Mouse (Mus musculus) cerebellum, adult 2 months (tissue): Measurements from ENCODE around the gene Pknox1.

Experiments used
- CTCF ChIP-seq: fragments of 200-500 bp; IDR thresholded peaks from 2 replicates; pipeline ENCODE4 v1.5.1; 2011; ENCODE audit warnings: low read depth, mild to moderate bottlenecking, control low read depth, low read length, moderate library complexity, borderline replicate concordance; ENCODE audit not compliant: insufficient read depth
- POLR2A ChIP-seq: fragments of 200-500 bp; IDR thresholded peaks from 2 replicates; pipeline ENCODE4 v1.6.1; 2011; ENCODE audit warnings: low read length, control low read depth, borderline replicate concordance; ENCODE audit not compliant: insufficient read depth

DNA sequence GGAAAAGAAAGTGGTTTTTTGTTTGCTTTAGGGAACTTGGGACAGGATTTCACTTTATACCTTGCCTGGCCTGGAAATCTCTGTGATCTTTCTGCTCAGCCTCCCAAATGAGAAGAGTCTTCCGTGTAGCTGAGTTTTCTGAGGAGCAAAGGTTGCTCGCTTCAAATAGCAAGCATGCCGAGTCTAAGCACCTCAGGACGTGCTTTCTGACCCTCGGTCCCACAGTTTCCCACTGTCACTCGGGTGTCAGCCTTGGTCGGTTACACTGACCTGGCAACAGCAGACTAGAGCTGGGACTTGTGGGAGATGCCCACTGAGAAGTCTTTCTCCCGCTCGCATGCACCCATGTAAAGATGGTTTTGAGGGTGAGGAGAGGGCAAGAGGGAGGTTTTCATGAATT is 33.4 kb downstream of the Pknox1 start:
- no peak for TF ChIP-seq CTCF
- TF ChIP-seq POLR2A = no peak
